Mouse (Mus musculus) right cerebral cortex, adult 2 months (tissue): ENCODE results near the gene Lamb1.

Source experiments
- DNase-seq, 2 experiments: peaks; one replicate each; pipeline ENCODE4 v3.0.0; 2021 to 2022; ENCODE audit warnings: low spot score in 2 of 2

Gene Lamb1

GRCm38 (mm10) chr12:31252259-31252658, 12.8 kb upstream of the Lamb1 start:
- DNase-seq, result no peak

- no peak for DNase-seq
Observed at GRCm38 (mm10) chr12:31254978-31255377, 10.1 kb upstream of the Lamb1 start.

GRCm38 (mm10) chr12:31256121-31256903, 8.7 kb upstream of the Lamb1 start:
- DNase-seq, result no peak

- DNase-seq, result no peak
Observed at GRCm38 (mm10) chr12:31261882-31262281, 3.2 kb upstream of the Lamb1 start.

- DNase-seq, result no peak
Observed at GRCm38 (mm10) chr12:31263921-31264320, 1.1 kb upstream of the Lamb1 start.

GRCm38 (mm10) chr12:31265722-31266431, 843 bp downstream of the Lamb1 start:
- DNase-seq, result peak; percentile 30 to 50

GRCm38 (mm10) chr12:31266686-31267085, 1.7 kb downstream of the Lamb1 start:
- peak in 1 of 2 experiments; percentile 16 for DNase-seq

GRCm38 (mm10) chr12:31267363-31267762, 2.3 kb downstream of the Lamb1 start:
- DNase-seq, result no peak

- DNase-seq, result no peak
Observed at GRCm38 (mm10) chr12:31268315-31268714, 3.3 kb downstream of the Lamb1 start.

GRCm38 (mm10) chr12:31269020-31269597, 4.1 kb downstream of the Lamb1 start:
- no peak for DNase-seq

- DNase-seq, result no peak
Observed at GRCm38 (mm10) chr12:31270361-31270760, 5.3 kb downstream of the Lamb1 start.

GRCm38 (mm10) chr12:31270776-31271175, 5.7 kb downstream of the Lamb1 start:
- no peak for DNase-seq

GRCm38 (mm10) chr12:31271361-31272011, 6.5 kb downstream of the Lamb1 start:
- DNase-seq, result no peak

GRCm38 (mm10) chr12:31272012-31272735, 7.1 kb downstream of the Lamb1 start:
- no peak for DNase-seq

- no peak for DNase-seq
Observed at GRCm38 (mm10) chr12:31272846-31273245, 7.8 kb downstream of the Lamb1 start.

- DNase-seq, result no peak
Observed at GRCm38 (mm10) chr12:31273646-31274045, 8.6 kb downstream of the Lamb1 start.

- no peak for DNase-seq
Observed at GRCm38 (mm10) chr12:31275411-31275810, 10.4 kb downstream of the Lamb1 start.

- DNase-seq, result no peak
Observed at GRCm38 (mm10) chr12:31278270-31278669, 13.2 kb downstream of the Lamb1 start.

- no peak for DNase-seq
Observed at GRCm38 (mm10) chr12:31280318-31280717, 15.3 kb downstream of the Lamb1 start.

GRCm38 (mm10) chr12:31281100-31281591, 16.1 kb downstream of the Lamb1 start:
- DNase-seq, result no peak

- DNase-seq, result no peak
Observed at GRCm38 (mm10) chr12:31282241-31282640, 17.2 kb downstream of the Lamb1 start.
